Mouse (Mus musculus) gastrocnemius, postnatal 36 days (tissue): Measurements from ENCODE around the gene Dmrta2. TPM values are rescaled to one million over a fixed set of nuclear protein-coding genes. Genes with fewer than 3 reads are reported as not detected.

ENCODE experiments used
- DNase-seq, 2 experiments: peaks; one replicate each; pipeline ENCODE4 v3.0.0; 2022
- intact Hi-C: fragments of 180-260 bp; cut with DNase I; formaldehyde crosslinking; loops from one replicate; pipeline ENCODE4 v1.15.1; 2025
- total RNA-seq, 2 experiments: library from RNA; stranded (reverse); gene quantifications; 2 replicates each; pipeline ENCODE4 v1.2.3; 2021

Dmrta2 gene
- total RNA-seq, 2 experiments from 2014 or later, result not detected

GRCm38 (mm10) chr4:110019145-110019544 lies 41.3 kb downstream of the Dmrta2 start:
- DNase-seq, result no peak
- intact Hi-C loops, result no loop called here

DNA sequence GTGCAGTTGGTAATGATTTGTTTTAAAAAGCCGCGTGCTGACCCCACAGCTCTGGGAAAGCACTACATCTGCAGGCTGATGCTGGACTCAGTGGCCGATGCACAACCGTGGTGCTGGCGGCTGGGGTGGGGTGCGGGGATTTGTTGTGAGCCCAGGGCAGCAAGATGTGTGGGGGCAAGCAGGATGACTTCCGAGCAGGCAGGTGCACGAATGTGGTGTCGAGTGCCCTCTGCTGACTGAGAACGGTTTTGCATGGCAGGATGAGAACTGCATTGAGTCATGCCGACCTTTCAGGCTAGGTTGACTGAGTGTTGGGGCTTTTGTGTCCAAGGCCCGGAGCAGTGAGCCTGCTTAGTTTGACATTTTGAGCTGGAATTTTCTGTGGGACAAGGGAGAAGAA lies 42.4 kb downstream of the Dmrta2 start:
- DNase-seq, result peak; percentile 39 to 49
- intact Hi-C loops, result loop anchor here (5.0 kb wide), 1 partner anchor 263 kb away; no protein-coding TSS in a partner anchor

DNA sequence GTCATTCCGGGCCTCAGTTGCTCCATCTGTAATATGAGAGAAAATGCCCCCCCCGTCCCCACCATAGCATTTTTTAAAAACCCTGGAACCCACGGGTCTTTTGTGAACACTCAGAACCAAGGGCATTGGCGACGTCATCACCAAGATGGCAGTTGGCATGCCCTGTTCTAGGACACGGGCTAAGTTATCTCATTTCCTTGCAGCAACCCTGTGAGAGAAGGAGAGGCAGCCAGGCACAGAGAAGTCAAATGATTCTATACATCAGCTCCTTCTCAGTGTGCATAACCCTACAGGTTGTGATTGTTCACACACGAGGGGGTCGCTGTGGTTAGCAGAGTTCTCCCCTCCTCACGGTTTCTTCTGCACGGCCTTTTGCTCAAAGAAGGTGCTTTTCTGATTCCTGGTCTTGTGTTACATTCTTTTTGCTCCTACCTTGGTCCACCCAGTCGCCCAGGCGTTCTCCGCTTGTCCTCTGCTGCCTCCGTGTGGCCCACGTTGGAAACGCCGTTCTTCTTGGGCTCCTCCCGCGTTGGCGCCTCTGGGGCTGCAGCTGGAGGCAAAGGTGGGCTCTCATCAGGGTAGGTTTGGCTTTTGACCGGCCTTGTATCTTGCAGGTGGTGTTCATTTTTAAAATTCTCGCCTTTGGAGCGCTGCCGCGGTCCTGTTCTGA lies 44.2 kb downstream of the Dmrta2 start:
- DNase-seq, result peak; percentile 51 to 52
- intact Hi-C loops, result loop anchor here (5.0 kb wide), 1 partner anchor 265 kb away; no protein-coding TSS in a partner anchor

DNA sequence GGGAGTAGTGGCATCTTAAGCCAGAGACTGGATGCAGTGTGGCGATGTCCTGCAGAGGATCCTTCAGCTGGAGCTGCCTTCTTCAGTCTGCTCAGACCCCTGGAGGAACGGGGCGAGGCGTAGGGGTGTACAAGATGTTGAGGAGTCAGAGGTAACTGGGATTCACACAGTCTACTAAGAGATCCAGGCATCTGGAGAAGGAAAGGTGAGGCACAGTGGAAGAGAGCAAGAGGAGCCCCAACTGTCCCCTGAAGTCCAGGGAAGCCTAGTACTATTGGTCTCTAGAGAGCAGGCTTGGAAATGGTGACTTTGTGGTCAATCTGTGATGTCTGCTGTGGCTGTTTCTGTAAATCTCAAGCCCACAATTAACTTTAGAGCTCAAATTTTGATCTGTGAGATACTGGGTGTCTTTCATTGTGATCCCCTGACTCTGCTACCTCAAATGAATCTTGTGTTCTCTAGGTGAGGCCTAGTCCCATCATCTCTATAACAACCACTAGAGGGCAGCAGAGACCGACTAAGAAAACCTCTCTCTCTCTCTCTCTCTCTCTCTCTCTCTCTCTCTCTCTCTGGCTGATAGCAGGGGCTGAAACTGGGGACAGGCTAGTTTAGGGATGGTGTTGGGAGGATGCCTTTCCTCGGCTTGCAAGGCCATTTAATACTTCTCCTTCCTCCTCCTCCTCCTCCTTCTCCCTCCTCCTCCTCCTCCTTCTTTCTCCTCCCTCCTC lies 50.8 kb downstream of the Dmrta2 start:
- intact Hi-C loops, result no loop called here
- no peak for DNase-seq

- intact Hi-C loops, result no loop called here
- DNase-seq, result no peak
These were observed 51.6 kb downstream of the Dmrta2 start for GRCm38 (mm10) chr4:110029446-110029845.
